Mouse (Mus musculus): ENCODE data around the gene Olfr69. TPM values are rescaled to one million over a fixed set of nuclear protein-coding genes. Genes with fewer than 3 reads are reported as not detected.

Olfr69 gene
- total RNA-seq, 4 experiments from 2014 or later = not detected

Other genes starting within 250 kb of the Olfr69 start
- not detected for gene Olfr612, start 228.9 kb downstream of the Olfr69 start, total RNA-seq (2022)
- not detected for gene Olfr613, start 223.5 kb downstream of the Olfr69 start, total RNA-seq (2022)
- gene Olfr615, start 215.5 kb downstream of the Olfr69 start, total RNA-seq (2022) = not detected
- not detected for gene Olfr616, start 202.5 kb downstream of the Olfr69 start, total RNA-seq (2022)
- gene Olfr617, start 198.5 kb downstream of the Olfr69 start, total RNA-seq (2022) = not detected
- not detected for gene Olfr618, start 181.5 kb downstream of the Olfr69 start, total RNA-seq (2022)
- gene Olfr619, start 171.0 kb downstream of the Olfr69 start, total RNA-seq (2022) = not detected
- not detected for gene Olfr620, start 159.1 kb downstream of the Olfr69 start, total RNA-seq (2022)
- not detected for gene Olfr622, start 128.9 kb downstream of the Olfr69 start, total RNA-seq (2022)
- gene Olfr623, start 107.9 kb downstream of the Olfr69 start, total RNA-seq (2022) = not detected
- gene Olfr624, start 100.4 kb downstream of the Olfr69 start, total RNA-seq (2022) = under 1 TPM in 2 of 4 experiments, not detected in 2; 0.09 TPM
- gene Olfr625-ps1, start 88.9 kb downstream of the Olfr69 start, total RNA-seq (2022) = not detected
- not detected for gene Olfr243, start 56.9 kb downstream of the Olfr69 start, total RNA-seq (2022)
- gene Olfr628, start 41.2 kb downstream of the Olfr69 start, total RNA-seq (2022) = not detected
- not detected for gene Olfr629, start 26.7 kb downstream of the Olfr69 start, total RNA-seq (2022)
- gene Olfr630, start 14.3 kb downstream of the Olfr69 start, total RNA-seq (2022) = not detected
- gene Olfr68, start 8.1 kb upstream of the Olfr69 start, total RNA-seq (2022) = not detected
- gene Olfr67, start 20.2 kb upstream of the Olfr69 start, total RNA-seq (2022) = not detected
- 10 to 100 TPM; 16.8 to 31.9 (median 25.7) TPM for gene Hbb-bt, start 42.4 kb upstream of the Olfr69 start, total RNA-seq (2022)
- 100 to 1,000 TPM; 204 to 381 (median 262) TPM for gene Hbb-bs, start 56.5 kb upstream of the Olfr69 start, total RNA-seq (2022)
- gene Hbb-bh2, start 68.9 kb upstream of the Olfr69 start, total RNA-seq (2022) = not detected
- gene Hbb-bh1, start 71.6 kb upstream of the Olfr69 start, total RNA-seq (2022) = not detected
- under 1 TPM in 1 of 4 experiments, not detected in 3; 0.57 TPM for gene Hbb-y, start 81.6 kb upstream of the Olfr69 start, total RNA-seq (2022)
- gene Olfr66, start 114.7 kb upstream of the Olfr69 start, total RNA-seq (2022) = not detected
- not detected for gene Olfr64, start 122.9 kb upstream of the Olfr69 start, total RNA-seq (2022)
- gene Olfr65, start 131.9 kb upstream of the Olfr69 start, total RNA-seq (2022) = not detected
- not detected for gene Olfr631, start 157.2 kb upstream of the Olfr69 start, total RNA-seq (2022)
- not detected for gene Olfr632, start 162.8 kb upstream of the Olfr69 start, total RNA-seq (2022)
- not detected for gene Olfr633, start 172.8 kb upstream of the Olfr69 start, total RNA-seq (2022)
- under 1 TPM in 3 of 4 experiments, not detected in 1; 0.05 to 0.08 (median 0.07) TPM for gene Olfr635, start 199.6 kb upstream of the Olfr69 start, total RNA-seq (2022)
- not detected for gene Olfr638, start 227.2 kb upstream of the Olfr69 start, total RNA-seq (2022)
- gene Olfr639, start 245.7 kb upstream of the Olfr69 start, total RNA-seq (2022) = under 1 TPM; 0.11 to 0.19 (median 0.14) TPM

Data from left cerebral cortex, adult 8-10 months (tissue).